Mouse (Mus musculus) neural tube, embryonic 14.5 days (tissue): ENCODE measurements around the gene Heatr5a. TPM values are rescaled to one million over a fixed set of nuclear protein-coding genes. Genes with fewer than 3 reads are reported as not detected.

Experiments used
- ATAC-seq: fragments of 200-750 bp; cut with Nextera tagmentation; 2 replicates; pipeline ENCODE4 v1.8.0; 2017; ENCODE audit warnings: low read depth, mild to moderate bottlenecking, moderate TSS enrichment, moderate library complexity
- H3K27ac ChIP-seq: fragments of 300-500 bp; sonication (generic); 2 replicates; pipeline ENCODE4 v1.5.1; 2014; ENCODE audit warnings: low read depth, mild to moderate bottlenecking, control low read depth, low read length, moderate library complexity, mixed read lengths
- H3K27me3 ChIP-seq: fragments of 300-500 bp; sonication (generic); 2 replicates; pipeline ENCODE4 v1.6.1; 2014; ENCODE audit warnings: low read length; ENCODE audit not compliant: control insufficient read depth, insufficient read depth
- H3K36me3 ChIP-seq: fragments of 300-500 bp; sonication (generic); 2 replicates; pipeline ENCODE4 v1.6.1; 2014; ENCODE audit warnings: low read length, mixed read lengths; ENCODE audit not compliant: control insufficient read depth, insufficient read depth
- H3K4me1 ChIP-seq: fragments of 300-500 bp; sonication (generic); 2 replicates; pipeline ENCODE4 v1.6.1; 2014; ENCODE audit warnings: low read length; ENCODE audit not compliant: control insufficient read depth, insufficient read depth
- H3K4me2 ChIP-seq: fragments of 300-500 bp; sonication (generic); 2 replicates; pipeline ENCODE4 v1.6.1; 2014; ENCODE audit warnings: mild to moderate bottlenecking, low read depth, low read length, control low read depth
- H3K4me3 ChIP-seq: fragments of 300-500 bp; sonication (generic); 2 replicates; pipeline ENCODE4 v1.5.1; 2014; ENCODE audit warnings: low read depth, low read length, control low read depth, mixed read lengths
- H3K9ac ChIP-seq: fragments of 300-500 bp; sonication (generic); replicated peaks from 2 replicates; pipeline ENCODE4 v1.6.1; 2014; ENCODE audit warnings: low read depth, mild to moderate bottlenecking, control low read depth, low read length, mixed read lengths
- H3K9me3 ChIP-seq: fragments of 300-500 bp; sonication (generic); 2 replicates; pipeline ENCODE4 v1.6.1; 2016; ENCODE audit warnings: low read length; ENCODE audit not compliant: control insufficient read depth
- WGBS: fragments of 180-500 bp; shearing (Covaris S2); extraction: QIAGEN DNeasy Blood & Tissue Kit; methylation state at CpG from one replicate; pipeline ENCODE4 v1.1.7; 2014; 5-methylcytosine and 5-hydroxymethylcytosine counted together
- polyA plus RNA-seq: library from polyadenylated mRNA; unstranded; fragments of >200 nt; fragmentation: Nextera tagmentation; extraction: Ambion mirVana; gene quantifications from 2 replicates; pipeline ENCODE4 v1.2.1, GENCODE M21; 2014

Gene Heatr5a
- polyA plus RNA-seq, 1 experiment from 2014 or later, result 9.1 TPM

GRCm38 (mm10) chr12:51865061-51865789 is 105.9 kb downstream of the Heatr5a start:
- no peaks in the 10 kb centered on the region for H3K9me3 ChIP-seq

GRCm38 (mm10) chr12:51863116-51864002 is 107.8 kb downstream of the Heatr5a start:
- Histone ChIP-seq H3K4me3 (no peak overlapping the region), H3K4me1 (peaks cover 6% of the 10 kb centered on the region; the same call in 1 of the 2 replicates), H3K36me3 (no peaks in the 10 kb centered on the region), H3K27me3 (no peaks in the 10 kb centered on the region), H3K9me3 (no peaks in the 10 kb centered on the region), H3K27ac (no peak overlapping the region), H3K4me2 (no peak overlapping the region), H3K9ac (no peak overlapping the region)
- no peak for ATAC-seq
- WGBS, result 97% methylated on average over 14 of the region's 14 CpGs

More at GRCm38 (mm10) chr12:51865061-51865789, 105.9 kb downstream of the Heatr5a start:
- H3K36me3 ChIP-seq, result no peaks in the 10 kb centered on the region
- H3K4me1 ChIP-seq, result peaks cover 6% of the 10 kb centered on the region; the same call in 1 of the 2 replicates
- 47% methylated on average over 9 of the region's 9 CpGs for WGBS
- H3K4me2 ChIP-seq, result no peak overlapping the region
- H3K4me3 ChIP-seq, result no peak overlapping the region
- no peaks in the 10 kb centered on the region for H3K27me3 ChIP-seq
- H3K9ac ChIP-seq, result no peak overlapping the region
- H3K27ac ChIP-seq, result no peak overlapping the region; the same call in 1 of the 2 replicates
- peak; percentile 10; the same call in 1 of the 2 replicates for ATAC-seq

GRCm38 (mm10) chr12:51858134-51859028 is 112.7 kb downstream of the Heatr5a start:
- H3K9me3 ChIP-seq, result no peaks in the 10 kb centered on the region
- WGBS, result 62% methylated on average over 13 of the region's 13 CpGs
- H3K27me3 ChIP-seq, result no peaks in the 10 kb centered on the region
- no peak overlapping the region for H3K4me3 ChIP-seq
- no peaks in the 10 kb centered on the region for H3K36me3 ChIP-seq
- H3K4me2 ChIP-seq, result no peak overlapping the region
- H3K4me1 ChIP-seq, result no peaks in the 10 kb centered on the region
- no peak overlapping the region for H3K27ac ChIP-seq
- H3K9ac ChIP-seq, result no peak overlapping the region
- ATAC-seq, result no peak

GRCm38 (mm10) chr12:51856768-51857295 is 114.3 kb downstream of the Heatr5a start:
- no peak for ATAC-seq
- Histone ChIP-seq H3K4me1 (no peaks in the 10 kb centered on the region), H3K27me3 (no peaks in the 10 kb centered on the region), H3K36me3 (no peaks in the 10 kb centered on the region), H3K9ac (no peak overlapping the region), H3K4me3 (no peak overlapping the region), H3K27ac (no peak overlapping the region), H3K9me3 (no peaks in the 10 kb centered on the region), H3K4me2 (no peak overlapping the region)
- 95% methylated on average over 8 of the region's 8 CpGs for WGBS

GRCm38 (mm10) chr12:51855872-51856271 is 115.2 kb downstream of the Heatr5a start:
- no peak overlapping the region for H3K27ac ChIP-seq
- H3K9me3 ChIP-seq, result no peaks in the 10 kb centered on the region
- H3K36me3 ChIP-seq, result no peaks in the 10 kb centered on the region
- H3K4me1 ChIP-seq, result no peaks in the 10 kb centered on the region
- H3K4me3 ChIP-seq, result no peak overlapping the region
- H3K4me2 ChIP-seq, result no peak overlapping the region
- no peak overlapping the region for H3K9ac ChIP-seq
- 93% methylated on average over 2 of the region's 2 CpGs for WGBS
- no peaks in the 10 kb centered on the region for H3K27me3 ChIP-seq
- no peak for ATAC-seq

GRCm38 (mm10) chr12:51855453-51855852 is 115.7 kb downstream of the Heatr5a start:
- Histone ChIP-seq H3K27ac (no peak overlapping the region), H3K9ac (no peak overlapping the region), H3K4me2 (no peak overlapping the region), H3K9me3 (no peaks in the 10 kb centered on the region), H3K27me3 (no peaks in the 10 kb centered on the region), H3K4me1 (no peaks in the 10 kb centered on the region), H3K36me3 (no peaks in the 10 kb centered on the region), H3K4me3 (no peak overlapping the region)
- 86% methylated on average over 7 of the region's 7 CpGs for WGBS
- no peak for ATAC-seq

GRCm38 (mm10) chr12:51851617-51852016 is 119.5 kb downstream of the Heatr5a start:
- Histone ChIP-seq H3K9me3 (no peaks in the 10 kb centered on the region), H3K27ac (no peak overlapping the region), H3K4me1 (no peaks in the 10 kb centered on the region), H3K9ac (no peak overlapping the region), H3K4me2 (no peak overlapping the region), H3K36me3 (no peaks in the 10 kb centered on the region), H3K4me3 (no peak overlapping the region), H3K27me3 (no peaks in the 10 kb centered on the region)
- 97% methylated on average over 4 of the region's 4 CpGs for WGBS
- ATAC-seq, result no peak

GRCm38 (mm10) chr12:51851155-51851554 is 120.0 kb downstream of the Heatr5a start:
- Histone ChIP-seq H3K9ac (no peak overlapping the region), H3K27me3 (no peaks in the 10 kb centered on the region), H3K4me3 (no peak overlapping the region), H3K4me2 (no peak overlapping the region), H3K4me1 (no peaks in the 10 kb centered on the region), H3K27ac (no peak overlapping the region), H3K9me3 (no peaks in the 10 kb centered on the region), H3K36me3 (no peaks in the 10 kb centered on the region)
- 89% methylated on average over 3 of the region's 3 CpGs for WGBS
- no peak for ATAC-seq
